Mouse (Mus musculus) small intestine, adult 2 months (tissue): ENCODE data around the gene Mtus2.

Experiments
- CTCF ChIP-seq: fragments of 200-500 bp; IDR thresholded peaks from 2 replicates; pipeline ENCODE4 v1.5.1; 2012; ENCODE audit warnings: low read depth, mild to moderate bottlenecking, control low read depth, inconsistent platforms, low read length, moderate library complexity, mixed read lengths; ENCODE audit not compliant: insufficient replicate concordance, insufficient read length; ENCODE audit errors: extremely low read depth
- POLR2A ChIP-seq: fragments of 200-500 bp; IDR thresholded peaks from 2 replicates; pipeline ENCODE4 v1.6.1; 2012; ENCODE audit warnings: low read depth, mild to moderate bottlenecking, control low read depth, inconsistent platforms, low read length, moderate library complexity

GRCm38 (mm10) chr5:147956421-147956820, 699 bp upstream of the Mtus2 start:
- TF ChIP-seq CTCF (no peak), POLR2A (no peak)
